Mouse (Mus musculus): ENCODE measurements around the gene Tmsb4x. TPM values are rescaled to one million over a fixed set of nuclear protein-coding genes. Genes with fewer than 3 reads are reported as not detected.

Gene Tmsb4x
- polyA plus RNA-seq, 1 experiment from 2014 or later: 3,085 TPM

DNA sequence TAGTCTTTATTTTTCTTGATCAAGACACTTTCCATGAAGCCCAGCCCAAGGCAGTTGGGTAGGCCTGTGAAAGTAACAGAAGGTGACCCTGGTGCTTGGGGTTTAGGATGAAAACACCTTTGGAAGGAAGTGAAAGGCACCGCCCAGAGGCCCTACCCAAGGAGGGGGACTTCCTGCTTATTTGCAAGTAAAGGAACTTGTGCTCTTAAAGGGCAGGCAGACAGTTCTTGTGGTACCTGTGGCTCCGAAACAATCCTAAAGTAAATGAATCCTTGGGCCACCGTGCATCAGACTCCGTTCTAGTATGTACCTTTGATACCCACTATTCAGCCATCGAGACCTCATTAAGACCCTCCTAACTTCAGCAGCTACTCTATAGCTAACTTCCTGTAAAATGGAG lies 17.5 kb upstream of the Tmsb4x start:
- Histone ChIP-seq H3K4me2 (ENCODE audit: low read depth, low read length) (no peak overlapping the region), H3K4me1 (ENCODE audit: control insufficient read depth, insufficient read depth, low read length) (no peaks in the 10 kb centered on the region), H3K9me3 (ENCODE audit: control insufficient read depth, low read length) (no peaks in the 10 kb centered on the region), H3K9ac (ENCODE audit: low read depth, low read length) (no peak overlapping the region), H3K36me3 (ENCODE audit: control insufficient read depth, insufficient read depth, low read length) (no peaks in the 10 kb centered on the region), H3K27ac (ENCODE audit: low read length) (no peak overlapping the region), H3K27me3 (replicated peaks; ENCODE audit: control insufficient read depth, insufficient read depth, low read length) (no peaks in the 10 kb centered on the region), H3K4me3 (ENCODE audit: low read length) (no peak overlapping the region)
- WGBS: 92% methylated on average over 5 of the region's 5 CpGs
- no peak for ATAC-seq

DNA sequence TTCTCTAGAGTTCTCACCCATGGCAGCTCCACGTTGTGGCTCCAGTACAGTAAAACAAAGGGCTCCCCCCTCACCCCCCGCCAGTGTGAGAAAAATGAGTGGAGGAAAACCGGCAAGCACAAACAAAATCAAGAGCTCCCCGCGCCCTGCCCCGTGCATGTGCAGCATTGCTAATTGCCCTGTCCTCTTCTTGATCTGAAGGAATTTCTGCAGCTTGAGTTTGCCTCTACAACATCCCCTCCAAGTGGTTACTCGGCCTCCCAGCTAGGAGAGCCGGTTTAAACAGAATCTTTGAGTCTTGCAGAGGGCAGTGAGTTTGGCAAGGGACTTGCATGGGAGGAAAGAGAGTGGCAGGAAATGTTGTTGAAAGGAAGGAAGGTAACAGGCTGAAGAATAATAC lies 3.6 kb upstream of the Tmsb4x start:
- Histone ChIP-seq H3K4me2 (ENCODE audit: low read depth, low read length) (no peak overlapping the region; the same call in 1 of the 2 replicates), H3K9me3 (ENCODE audit: control insufficient read depth, low read length) (no peaks in the 10 kb centered on the region), H3K27ac (ENCODE audit: low read length) (0 out of 2 replicates have a peak overlapping the region, but pooled peaks have one; percentile 21), H3K27me3 (replicated peaks; ENCODE audit: control insufficient read depth, insufficient read depth, low read length) (0 out of 2 replicates have a peak, but pooled peaks cover 2% of the 10 kb centered on the region), H3K9ac (ENCODE audit: low read depth, low read length) (peak overlapping the region; percentile 27; the same call in 1 of the 2 replicates), H3K4me1 (ENCODE audit: control insufficient read depth, insufficient read depth, low read length) (peaks cover 2% of the 10 kb centered on the region; the same call in 1 of the 2 replicates), H3K4me3 (ENCODE audit: low read length) (no peak overlapping the region), H3K36me3 (ENCODE audit: control insufficient read depth, insufficient read depth, low read length) (no peaks in the 10 kb centered on the region)
- WGBS: 20% methylated on average over 8 of the region's 8 CpGs
- peak; percentile 43; the same call in 1 of the 2 replicates for ATAC-seq

DNA sequence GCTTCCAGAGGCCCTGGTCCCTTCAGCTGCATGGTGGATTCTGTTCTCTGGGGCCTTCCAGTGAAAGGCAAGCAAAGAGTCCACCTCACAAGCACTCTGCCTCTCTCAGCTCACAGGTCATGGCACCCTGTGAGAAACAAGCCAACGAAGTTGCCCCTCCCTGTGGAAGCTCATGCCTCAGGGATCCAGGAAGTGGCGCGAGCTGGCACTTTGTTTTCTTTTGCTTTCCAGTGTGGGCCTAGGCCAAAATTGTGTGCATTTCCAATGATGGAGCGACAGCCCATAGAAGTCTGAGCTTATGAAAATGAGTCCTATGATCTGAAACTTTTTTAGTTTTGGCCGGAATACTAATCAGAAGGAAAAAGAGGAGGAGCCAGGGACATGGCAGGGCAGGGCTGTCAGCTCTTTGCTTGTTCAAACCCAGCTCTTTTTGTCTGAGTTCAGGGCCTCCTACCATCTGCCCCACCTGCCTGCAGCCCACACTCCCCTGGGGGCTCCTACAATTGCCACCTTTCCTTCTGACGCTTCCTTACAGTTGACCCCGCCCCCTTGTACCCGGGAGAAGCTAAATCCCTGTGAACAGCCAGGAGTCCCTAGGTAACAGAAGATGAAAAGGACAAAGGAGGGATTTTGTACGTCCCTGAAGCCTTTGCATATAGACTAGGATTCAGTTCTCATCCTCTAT lies 2.9 kb upstream of the Tmsb4x start:
- Histone ChIP-seq H3K9ac (ENCODE audit: low read depth, low read length) (no peak overlapping the region), H3K4me2 (ENCODE audit: low read depth, low read length) (no peak overlapping the region), H3K9me3 (ENCODE audit: control insufficient read depth, low read length) (no peaks in the 10 kb centered on the region), H3K4me1 (ENCODE audit: control insufficient read depth, insufficient read depth, low read length) (peaks cover 2% of the 10 kb centered on the region; the same call in 1 of the 2 replicates), H3K27me3 (replicated peaks; ENCODE audit: control insufficient read depth, insufficient read depth, low read length) (0 out of 2 replicates have a peak, but pooled peaks cover 2% of the 10 kb centered on the region), H3K36me3 (ENCODE audit: control insufficient read depth, insufficient read depth, low read length) (no peaks in the 10 kb centered on the region), H3K4me3 (ENCODE audit: low read length) (no peak overlapping the region), H3K27ac (ENCODE audit: low read length) (no peak overlapping the region)
- WGBS: 51% methylated on average over 9 of the region's 9 CpGs
- no peak for ATAC-seq

DNA sequence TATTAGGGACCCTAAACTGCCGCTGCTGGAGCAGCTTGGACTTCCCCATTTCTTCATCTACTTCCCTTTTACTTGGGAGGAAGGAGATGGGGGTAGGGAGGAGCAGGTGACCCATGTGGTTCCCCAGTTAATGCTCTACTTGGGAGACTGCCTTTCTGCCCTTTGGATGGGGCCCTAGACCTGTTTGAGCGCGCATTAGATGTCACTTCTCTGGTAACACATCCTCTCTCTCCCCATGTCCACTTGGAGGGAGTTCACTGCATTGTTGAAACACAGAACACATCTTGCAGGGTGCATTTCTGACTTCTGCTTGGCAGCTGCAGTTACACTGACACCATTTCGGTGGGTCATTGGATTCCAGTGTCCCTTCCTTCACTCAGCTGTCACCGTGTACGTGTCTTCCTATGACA lies 1.2 kb upstream of the Tmsb4x start:
- H3K4me3 ChIP-seq (ENCODE audit: low read length): no peak overlapping the region; the same call in 1 of the 2 replicates
- H3K9ac ChIP-seq (ENCODE audit: low read depth, low read length): peak overlapping the region; percentile 11; the same call in 1 of the 2 replicates
- H3K36me3 ChIP-seq (ENCODE audit: control insufficient read depth, insufficient read depth, low read length): no peaks in the 10 kb centered on the region
- peak overlapping the region; percentile 83 for H3K27ac ChIP-seq (ENCODE audit: low read length)
- no peaks in the 10 kb centered on the region for H3K9me3 ChIP-seq (ENCODE audit: control insufficient read depth, low read length)
- H3K4me2 ChIP-seq (ENCODE audit: low read depth, low read length): peak overlapping the region; percentile 53
- peaks cover 2% of the 10 kb centered on the region; the same call in 1 of the 2 replicates for H3K4me1 ChIP-seq (ENCODE audit: control insufficient read depth, insufficient read depth, low read length)
- 0 out of 2 replicates have a peak, but pooled peaks cover 2% of the 10 kb centered on the region for H3K27me3 ChIP-seq (replicated peaks; ENCODE audit: control insufficient read depth, insufficient read depth, low read length)
- WGBS: 27% methylated on average over 6 of the region's 6 CpGs
- ATAC-seq: peak; percentile 80

DNA sequence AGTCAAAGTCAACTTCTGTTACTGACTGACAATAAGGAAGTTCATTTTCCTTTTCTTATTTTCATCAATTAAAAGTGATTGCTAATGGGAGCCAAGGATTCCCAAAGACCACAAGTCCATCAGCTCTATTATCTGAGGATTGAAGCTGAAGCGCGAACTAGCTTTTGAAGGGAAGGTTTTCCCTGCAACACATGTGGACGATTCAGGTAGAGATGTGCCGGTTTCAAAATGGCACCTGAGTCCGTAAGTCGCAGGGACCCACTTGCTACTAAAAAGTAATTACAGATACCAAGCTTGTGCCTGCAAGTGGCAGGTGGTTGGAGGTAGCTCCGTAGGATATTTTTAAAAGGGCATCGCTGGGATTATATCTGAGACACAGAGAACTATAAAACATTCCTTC lies 713 bp upstream of the Tmsb4x start:
- H3K27ac ChIP-seq (ENCODE audit: low read length): peak overlapping the region; percentile 83
- H3K36me3 ChIP-seq (ENCODE audit: control insufficient read depth, insufficient read depth, low read length): no peaks in the 10 kb centered on the region
- ATAC-seq: no peak
- 48% methylated on average over 8 of the region's 8 CpGs for WGBS
- peak overlapping the region; percentile 68 for H3K9ac ChIP-seq (ENCODE audit: low read depth, low read length)
- H3K27me3 ChIP-seq (replicated peaks; ENCODE audit: control insufficient read depth, insufficient read depth, low read length): 0 out of 2 replicates have a peak, but pooled peaks cover 2% of the 10 kb centered on the region
- H3K4me2 ChIP-seq (ENCODE audit: low read depth, low read length): peak overlapping the region; percentile 53
- no peaks in the 10 kb centered on the region for H3K9me3 ChIP-seq (ENCODE audit: control insufficient read depth, low read length)
- peak overlapping the region; percentile 64 for H3K4me3 ChIP-seq (ENCODE audit: low read length)
- H3K4me1 ChIP-seq (ENCODE audit: control insufficient read depth, insufficient read depth, low read length): peaks cover 2% of the 10 kb centered on the region; the same call in 1 of the 2 replicates

DNA sequence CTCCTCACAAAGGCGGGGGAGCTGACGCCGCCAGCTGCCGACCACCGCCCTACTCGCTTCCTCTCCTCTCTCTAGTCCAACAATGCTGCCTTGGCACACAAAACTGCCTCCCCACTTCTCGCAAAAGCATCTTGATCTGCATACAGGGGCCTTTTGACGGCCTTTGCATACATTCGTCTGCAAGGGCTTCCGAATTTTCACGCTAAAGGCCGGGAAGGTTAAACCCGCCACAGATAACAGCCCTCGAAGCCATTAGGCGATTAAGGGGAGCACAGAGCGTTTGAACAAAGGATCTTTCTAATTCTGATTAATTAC lies 652 bp downstream of the Tmsb4x start:
- Histone ChIP-seq H3K4me2 (ENCODE audit: low read depth, low read length) (no peak overlapping the region), H3K36me3 (ENCODE audit: control insufficient read depth, insufficient read depth, low read length) (no peaks in the 10 kb centered on the region), H3K9me3 (ENCODE audit: control insufficient read depth, low read length) (no peaks in the 10 kb centered on the region), H3K4me1 (ENCODE audit: control insufficient read depth, insufficient read depth, low read length) (peaks cover 2% of the 10 kb centered on the region; the same call in 1 of the 2 replicates), H3K27ac (ENCODE audit: low read length) (peak overlapping the region; percentile 91), H3K9ac (ENCODE audit: low read depth, low read length) (peak overlapping the region; percentile 68), H3K4me3 (ENCODE audit: low read length) (peak overlapping the region; percentile 64), H3K27me3 (replicated peaks; ENCODE audit: control insufficient read depth, insufficient read depth, low read length) (0 out of 2 replicates have a peak, but pooled peaks cover 2% of the 10 kb centered on the region)
- WGBS: 16% methylated on average over 16 of the region's 16 CpGs
- no peak for ATAC-seq

DNA sequence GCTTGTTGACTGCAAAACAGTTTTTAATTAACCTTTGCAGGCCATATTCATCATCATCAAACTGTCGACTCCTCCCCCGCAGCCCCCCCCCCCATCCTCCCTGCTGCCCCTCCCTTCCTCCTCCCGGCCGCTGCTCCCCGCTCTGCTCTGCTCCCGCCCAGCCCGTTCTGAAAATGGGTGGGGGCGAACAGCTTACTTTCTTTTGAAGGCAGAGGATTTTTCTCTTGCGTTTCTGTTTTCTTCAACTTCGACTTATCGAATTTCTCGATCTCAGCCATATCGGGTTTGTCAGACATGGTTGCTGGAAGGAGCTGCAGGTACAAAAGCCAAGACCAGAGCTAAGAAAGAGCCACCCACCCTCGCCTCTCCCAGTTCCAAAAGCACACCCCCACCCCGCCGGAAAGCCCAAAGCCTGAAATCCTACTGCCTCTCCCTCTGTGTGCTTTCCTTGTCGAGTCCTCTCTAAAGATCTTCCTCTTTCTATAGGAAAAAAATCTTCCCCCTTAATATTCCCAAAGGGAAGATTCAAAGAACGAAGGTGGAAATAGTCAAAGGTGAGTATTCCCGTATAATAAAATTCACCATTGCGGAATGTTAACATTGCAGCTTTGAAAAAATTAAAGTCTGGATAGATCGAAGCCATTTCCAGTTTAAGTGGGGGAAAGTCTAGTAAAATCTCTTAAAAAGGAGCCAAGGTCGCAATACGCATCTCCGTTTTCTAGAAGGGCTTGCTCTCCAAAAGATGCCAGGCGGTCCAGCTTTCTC lies 1.2 kb downstream of the Tmsb4x start:
- ATAC-seq: no peak

DNA sequence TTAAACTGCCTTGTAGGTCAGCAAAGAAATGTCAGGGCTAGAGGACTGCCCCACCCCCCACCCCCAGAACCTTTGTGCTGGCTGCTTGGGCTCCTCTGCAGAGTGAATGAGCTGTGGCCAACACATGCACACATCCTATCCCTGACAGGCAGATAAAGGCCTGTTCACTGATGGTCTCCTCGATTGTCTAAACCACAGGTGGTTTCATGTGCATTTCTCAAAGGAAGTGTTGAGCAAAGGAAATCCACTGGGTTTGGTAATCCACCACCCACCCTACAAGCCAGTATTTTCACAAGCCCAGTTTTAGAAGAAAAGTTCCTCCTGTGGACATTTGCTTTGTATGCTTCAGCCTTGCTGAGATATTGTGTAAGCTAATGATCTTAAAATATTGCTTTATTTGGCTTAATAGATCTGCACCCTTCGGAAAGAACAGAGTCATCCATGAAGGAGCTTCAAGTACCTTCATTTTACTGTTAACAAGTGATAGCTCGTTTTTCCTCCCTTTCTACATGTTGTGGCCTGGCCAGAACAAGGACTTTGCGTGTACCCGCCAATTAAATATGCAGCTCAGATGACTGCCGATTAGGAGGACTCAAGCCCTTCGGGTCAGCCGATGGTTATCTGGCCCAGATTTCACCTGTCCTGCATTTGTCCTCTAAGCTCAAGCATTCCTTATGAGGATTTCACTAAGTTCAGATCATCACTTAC lies 3.1 kb downstream of the Tmsb4x start:
- Histone ChIP-seq H3K4me3 (ENCODE audit: low read length) (no peak overlapping the region), H3K27ac (ENCODE audit: low read length) (no peak overlapping the region), H3K4me2 (ENCODE audit: low read depth, low read length) (no peak overlapping the region), H3K9ac (ENCODE audit: low read depth, low read length) (no peak overlapping the region), H3K27me3 (replicated peaks; ENCODE audit: control insufficient read depth, insufficient read depth, low read length) (peaks cover 2% of the 10 kb centered on the region; the same call in 1 of the 2 replicates), H3K4me1 (ENCODE audit: control insufficient read depth, insufficient read depth, low read length) (no peaks in the 10 kb centered on the region), H3K36me3 (ENCODE audit: control insufficient read depth, insufficient read depth, low read length) (no peaks in the 10 kb centered on the region), H3K9me3 (ENCODE audit: control insufficient read depth, low read length) (no peaks in the 10 kb centered on the region)
- 53% methylated on average over 8 of the region's 8 CpGs for WGBS
- ATAC-seq: no peak

More for the DNA sequence above, 1.2 kb downstream of the Tmsb4x start:
- Histone ChIP-seq H3K9me3 (ENCODE audit: control insufficient read depth, low read length) (no peaks in the 10 kb centered on the region), H3K27ac (ENCODE audit: low read length) (peak overlapping the region; percentile 91), H3K36me3 (ENCODE audit: control insufficient read depth, insufficient read depth, low read length) (no peaks in the 10 kb centered on the region), H3K4me3 (ENCODE audit: low read length) (peak overlapping the region; percentile 64), H3K4me2 (ENCODE audit: low read depth, low read length) (peak overlapping the region; percentile 37), H3K9ac (ENCODE audit: low read depth, low read length) (peak overlapping the region; percentile 68), H3K4me1 (ENCODE audit: control insufficient read depth, insufficient read depth, low read length) (peaks cover 2% of the 10 kb centered on the region; the same call in 1 of the 2 replicates), H3K27me3 (replicated peaks; ENCODE audit: control insufficient read depth, insufficient read depth, low read length) (0 out of 2 replicates have a peak, but pooled peaks cover 2% of the 10 kb centered on the region)
- 20% methylated on average over 25 of the region's 25 CpGs for WGBS

DNA sequence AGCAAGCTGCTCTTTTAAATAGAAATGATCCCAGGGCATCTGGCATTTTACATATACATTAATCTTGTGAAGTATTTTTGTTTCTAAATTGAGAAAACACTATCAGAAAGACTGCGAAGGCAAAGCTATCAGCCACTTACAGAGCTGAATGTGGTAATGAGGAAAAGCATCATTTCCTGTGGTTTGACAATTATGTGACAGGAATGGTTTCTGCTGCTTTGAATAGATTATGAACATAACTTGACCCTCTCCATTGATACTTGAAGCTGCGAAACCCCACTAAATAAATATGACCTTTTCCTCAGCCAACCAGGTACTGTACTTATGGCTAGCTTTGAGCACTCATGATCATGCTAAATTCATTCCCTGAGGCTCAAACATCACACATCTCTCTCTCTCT lies 7.8 kb downstream of the Tmsb4x start:
- Histone ChIP-seq H3K4me1 (ENCODE audit: control insufficient read depth, insufficient read depth, low read length) (no peaks in the 10 kb centered on the region), H3K36me3 (ENCODE audit: control insufficient read depth, insufficient read depth, low read length) (no peaks in the 10 kb centered on the region), H3K4me3 (ENCODE audit: low read length) (no peak overlapping the region), H3K27me3 (replicated peaks; ENCODE audit: control insufficient read depth, insufficient read depth, low read length) (no peaks in the 10 kb centered on the region; the same call in 1 of the 2 replicates), H3K9me3 (ENCODE audit: control insufficient read depth, low read length) (no peaks in the 10 kb centered on the region), H3K4me2 (ENCODE audit: low read depth, low read length) (no peak overlapping the region), H3K27ac (ENCODE audit: low read length) (no peak overlapping the region), H3K9ac (ENCODE audit: low read depth, low read length) (no peak overlapping the region)
- no peak for ATAC-seq
- WGBS: 67% methylated on average over 2 of the region's 2 CpGs

All from intestine, embryonic 16.5 days (tissue).